Mouse (Mus musculus) MEL (cell line): Measurements from ENCODE around the gene Fcer1g. TPM values are rescaled to one million over a fixed set of nuclear protein-coding genes. Genes with fewer than 3 reads are reported as not detected.

Experiments used
- DNase-seq: peaks from one replicate; pipeline ENCODE4 v3.0.0; 2011; ENCODE audit warnings: low read depth, low spot score
- H3K27ac ChIP-seq: 2 replicates; pipeline ENCODE4 v1.5.1; 2012; ENCODE audit warnings: low read depth, mild to moderate bottlenecking, control low read depth, low read length, moderate library complexity; ENCODE audit not compliant: control insufficient read depth
- H3K27me3 ChIP-seq, 2 experiments: fragments of 150-350 bp in 1 of 2; sonication (generic) in 1 of 2; 2 replicates each; pipeline ENCODE4 v1.6.1; 2012; ENCODE audit warnings: low read length in 2 of 2, mild to moderate bottlenecking in 2 of 2, improper control_type of control experiment in 1 of 2, moderate library complexity in 1 of 2; ENCODE audit not compliant: insufficient read depth in 2 of 2, control insufficient read depth in 1 of 2
- H3K36me3 ChIP-seq, 2 experiments: 2 replicates each; pipeline ENCODE4 v1.6.1; 2012 to 2014; ENCODE audit warnings: low read length in 2 of 2, improper control_type of control experiment in 1 of 2, inconsistent platforms in 1 of 2, mild to moderate bottlenecking in 1 of 2; ENCODE audit not compliant: insufficient read depth in 2 of 2, control insufficient read depth in 1 of 2
- H3K4me1 ChIP-seq, 2 experiments: fragments of 150-350 bp in 1 of 2; sonication (generic) in 1 of 2; 2 replicates each; pipeline ENCODE4 v1.6.1; 2012; ENCODE audit warnings: low read length in 2 of 2, improper control_type of control experiment in 1 of 2, mild to moderate bottlenecking in 1 of 2; ENCODE audit not compliant: insufficient read depth in 2 of 2, control insufficient read depth in 1 of 2
- H3K4me3 ChIP-seq, 2 experiments: fragments of 150-350 bp in 1 of 2; sonication (generic) in 1 of 2; 2 replicates each; pipeline ENCODE4 v1.5.1; 2012; ENCODE audit warnings: low read depth in 2 of 2, low read length in 2 of 2, mild to moderate bottlenecking in 2 of 2, moderate library complexity in 2 of 2, control low read depth in 1 of 2, improper control_type of control experiment in 1 of 2; ENCODE audit not compliant: control insufficient read depth in 1 of 2, insufficient read depth in 1 of 2
- H3K79me2 ChIP-seq: 2 replicates; pipeline ENCODE4 v1.6.1; 2012; ENCODE audit warnings: mild to moderate bottlenecking, low read length, moderate library complexity; ENCODE audit not compliant: control insufficient read depth, poor library complexity, insufficient read depth
- H3K9ac ChIP-seq: 2 replicates; pipeline ENCODE4 v1.6.1; 2012; ENCODE audit warnings: low read depth, mild to moderate bottlenecking, control low read depth, low read length, moderate library complexity; ENCODE audit not compliant: control insufficient read depth, poor library complexity, severe bottlenecking
- H3K9me3 ChIP-seq: fragments of 150-350 bp; sonication (generic); replicated peaks from 2 replicates; pipeline ENCODE4 v1.6.1; 2012; ENCODE audit warnings: mild to moderate bottlenecking, low read length, improper control_type of control experiment, moderate library complexity; ENCODE audit not compliant: insufficient read depth
- E2F4 ChIP-seq: IDR thresholded peaks from 2 replicates; pipeline ENCODE4 v1.6.1; 2011; ENCODE audit warnings: low read depth, low read length, improper control_type of control experiment, borderline replicate concordance
- ELF1 ChIP-seq: IDR thresholded peaks from 2 replicates; pipeline ENCODE4 v1.6.1; 2014; ENCODE audit warnings: low read depth, mild to moderate bottlenecking, inconsistent platforms, low read length, improper control_type of control experiment, moderate library complexity
- ETS1 ChIP-seq: IDR thresholded peaks from 2 replicates; pipeline ENCODE4 v1.6.1; 2012; ENCODE audit warnings: low read depth, mild to moderate bottlenecking, inconsistent platforms, low read length, improper control_type of control experiment, moderate library complexity
- GABPA ChIP-seq: IDR thresholded peaks from 2 replicates; pipeline ENCODE4 v1.6.1; 2012; ENCODE audit warnings: low read depth, mild to moderate bottlenecking, inconsistent platforms, low read length, improper control_type of control experiment, moderate library complexity
- HCFC1 ChIP-seq: IDR thresholded peaks from 2 replicates; pipeline ENCODE4 v1.6.1; 2012; ENCODE audit warnings: low read depth, mild to moderate bottlenecking, inconsistent platforms, low read length, improper control_type of control experiment, moderate library complexity
- NELFE ChIP-seq: IDR thresholded peaks from 2 replicates; pipeline ENCODE4 v1.6.1; 2011; ENCODE audit warnings: low read depth, low read length, improper control_type of control experiment
- SIN3A ChIP-seq: IDR thresholded peaks from 2 replicates; pipeline ENCODE4 v1.6.1; 2012; ENCODE audit warnings: low read length, improper control_type of control experiment, inconsistent platforms
- SMC3 ChIP-seq: IDR thresholded peaks from 2 replicates; pipeline ENCODE4 v1.6.1; 2011; ENCODE audit warnings: low read depth, low read length, improper control_type of control experiment
- TCF12 ChIP-seq: IDR thresholded peaks from 2 replicates; pipeline ENCODE4 v1.6.1; 2014; ENCODE audit warnings: low read depth, mild to moderate bottlenecking, inconsistent platforms, low read length, improper control_type of control experiment, moderate library complexity
- UBTF ChIP-seq: IDR thresholded peaks from 2 replicates; pipeline ENCODE4 v1.6.1; 2012; ENCODE audit warnings: low read depth, mild to moderate bottlenecking, inconsistent platforms, low read length, improper control_type of control experiment, moderate library complexity, borderline replicate concordance; ENCODE audit not compliant: insufficient read depth
- USF1 ChIP-seq: IDR thresholded peaks from 2 replicates; pipeline ENCODE4 v1.6.1; 2014; ENCODE audit warnings: low read depth, mild to moderate bottlenecking, inconsistent platforms, low read length, improper control_type of control experiment, moderate library complexity
- ZC3H11A ChIP-seq: IDR thresholded peaks from 2 replicates; pipeline ENCODE4 v1.6.1; 2012; ENCODE audit warnings: low read depth, mild to moderate bottlenecking, inconsistent platforms, low read length, improper control_type of control experiment
- ZMIZ1 ChIP-seq: IDR thresholded peaks from 2 replicates; pipeline ENCODE4 v1.6.1; 2012; ENCODE audit warnings: low read depth, mild to moderate bottlenecking, inconsistent platforms, low read length, improper control_type of control experiment, moderate library complexity
- ZNF384 ChIP-seq: IDR thresholded peaks from 2 replicates; pipeline ENCODE4 v1.6.1; 2012; ENCODE audit warnings: low read depth, mild to moderate bottlenecking, inconsistent platforms, low read length, improper control_type of control experiment
- polyA plus RNA-seq, 2 experiments: library from polyadenylated mRNA; stranded (reverse) in 1 of 2; unstranded in 1 of 2; fragments of >175 nt in 1 of 2; fragments of >200 nt in 1 of 2; gene quantifications; 2 replicates each; pipeline versions ENCODE4 v1.2.1 to v1.2.4; 2012; ENCODE audit warnings: low replicate concordance in 2 of 2, low read depth in 1 of 2; ENCODE audit not compliant: insufficient read length in 2 of 2, insufficient read depth in 1 of 2, missing spikeins in 1 of 2
- total RNA-seq: library from RNA; depleted of rRNA; stranded (reverse); fragments of 300-350 nt; gene quantifications from 2 replicates; pipeline ENCODE4 v1.2.3, GENCODE M21; 2012

Fcer1g gene
- total and polyA plus RNA-seq, 3 experiments: 0.62 to 1.1 TPM; not detected in 1

- TF ChIP-seq UBTF (no peak), HCFC1 (peak; percentile 98), ZNF384 (no peak), SIN3A (peak; percentile 94), ZC3H11A (peak; percentile 31; the same call in 1 of the 2 replicates), ETS1 (peak; percentile 66; the same call in 1 of the 2 replicates), E2F4 (no peak), GABPA (no peak), SMC3 (peak; percentile 70), ELF1 (peak; percentile 70; the same call in 1 of the 2 replicates), ZMIZ1 (peak; percentile 34), NELFE (peak; percentile 55)
Observed at GRCm38 (mm10) chr1:171222238-171223155, 11.7 kb downstream of the Fcer1g start, which contains the start of gene Tomm40l (continued).

- Histone ChIP-seq H3K9ac (peak overlapping the region; percentile 88), H3K4me3 (peak overlapping the region; percentile 83 to 90), H3K36me3 (peaks cover 0 to 9% of the 10 kb centered on the region in 2 experiments; a peak in 2 of 4 replicates), H3K9me3 (no peaks in the 10 kb centered on the region), H3K79me2 (peaks cover 2% of the 10 kb centered on the region; the same call in 1 of the 2 replicates), H3K4me1 (peaks cover 0 to 18% of the 10 kb centered on the region in 2 experiments; a peak in 2 of 4 replicates), H3K27me3 (no peaks in the 10 kb centered on the region), H3K27ac (peak overlapping the region; percentile 84)
- no peak for TF ChIP-seq TCF12
- TF ChIP-seq USF1: no peak
- DNase-seq: peak; percentile 56
Observed at GRCm38 (mm10) chr1:171221281-171222193, 12.6 kb downstream of the Fcer1g start.
